In genomic region chr14:101688406-101688805, GRCm38 (mm10) we compare ENCODE assay signal across 24 mouse cellular contexts. TPM values are rescaled to one million over a fixed set of nuclear protein-coding genes. Genes with fewer than 3 reads are reported as not detected.
"Had no signal": no experiment of that assay in that cellular context is flagged by ENCODE, and none has a peak within 500 bp of the region (broad histone marks: within the 10 kb centered on the region; RNA-seq: fewer than 3 reads in every experiment).

No protein-coding gene starts in this region.

- DNase-seq: kidney, postnatal 10 days; layer of hippocampus, postnatal 36 days; left cerebral cortex, postnatal 4 days; liver, postnatal 0 days; lung, embryonic 14.5 days; right cerebral cortex, adult 18-20 months; right cerebral cortex, postnatal 14 days; right cerebral cortex, postnatal 4 days; spleen, adult 18-20 months; thymus, postnatal 25 days had no signal

- H3K27me3 ChIP-seq: kidney, embryonic 15.5 days; limb, embryonic 12.5 days; limb, embryonic 15.5 days; midbrain, embryonic 12.5 days; midbrain, embryonic 15.5 days; neural tube, embryonic 12.5 days; neural tube, embryonic 15.5 days; stomach, embryonic 15.5 days had no signal

- H3K4me3 ChIP-seq: kidney, embryonic 15.5 days; left cerebral cortex, adult 2 months; limb, embryonic 12.5 days; limb, embryonic 15.5 days; midbrain, embryonic 12.5 days; midbrain, embryonic 15.5 days; neural tube, embryonic 12.5 days; neural tube, embryonic 15.5 days; stomach, embryonic 15.5 days had no signal

- H3K4me1 ChIP-seq: limb, embryonic 12.5 days; limb, embryonic 15.5 days; midbrain, embryonic 12.5 days; midbrain, embryonic 15.5 days; neural tube, embryonic 12.5 days; neural tube, embryonic 15.5 days; stomach, embryonic 15.5 days had no signal

- H3K27ac ChIP-seq: kidney, embryonic 15.5 days; left cerebral cortex, adult 2 months; limb, embryonic 12.5 days; limb, embryonic 15.5 days; liver, embryonic 14.5 days; macrophage; midbrain, embryonic 12.5 days; midbrain, embryonic 15.5 days; neural tube, embryonic 12.5 days; neural tube, embryonic 15.5 days; stomach, embryonic 15.5 days had no signal

- H3K9ac ChIP-seq: kidney, embryonic 15.5 days; limb, embryonic 12.5 days; limb, embryonic 15.5 days; liver, embryonic 14.5 days; liver, postnatal 0 days; lung, embryonic 14.5 days; midbrain, embryonic 12.5 days; midbrain, embryonic 15.5 days; neural tube, embryonic 12.5 days; neural tube, embryonic 15.5 days; stomach, embryonic 15.5 days had no signal

- H3K36me3 ChIP-seq: limb, embryonic 15.5 days; stomach, embryonic 15.5 days had no signal

RNA-seq across cellular contexts. Expression of gene Gm9922, which starts 41.2 kb away (rescaled TPM):
- total RNA-seq: layer of hippocampus, postnatal 36 days; left cerebral cortex, adult 2 months; left cerebral cortex, postnatal 14 days; megakaryocyte, adult 5-6 weeks had no signal
- polyA plus RNA-seq: liver, embryonic 11.5 days; liver, embryonic 14.5 days; liver, postnatal 0 days; macrophage; midbrain, embryonic 15.5 days had no signal

RNA-seq across cellular contexts. Expression of gene Lmo7, which starts 41.4 kb away (rescaled TPM):
- polyA plus RNA-seq: macrophage had no signal
